Mouse (Mus musculus) kidney, adult 2 months (tissue): Measurements from ENCODE around the gene Wars.

Source experiments
- CTCF ChIP-seq: fragments of 200-500 bp; conservative IDR thresholded peaks from 2 replicates; pipeline ENCODE4 v1.5.1; 2011; ENCODE audit warnings: low read depth, mild to moderate bottlenecking, control low read depth, low read length, moderate library complexity, mixed read lengths; ENCODE audit not compliant: insufficient read depth, insufficient read length
- POLR2A ChIP-seq: fragments of 200-500 bp; IDR thresholded peaks from one replicate; pipeline ENCODE4 v1.6.1; 2011; ENCODE audit warnings: low read depth, low read length, control low read depth

DNA sequence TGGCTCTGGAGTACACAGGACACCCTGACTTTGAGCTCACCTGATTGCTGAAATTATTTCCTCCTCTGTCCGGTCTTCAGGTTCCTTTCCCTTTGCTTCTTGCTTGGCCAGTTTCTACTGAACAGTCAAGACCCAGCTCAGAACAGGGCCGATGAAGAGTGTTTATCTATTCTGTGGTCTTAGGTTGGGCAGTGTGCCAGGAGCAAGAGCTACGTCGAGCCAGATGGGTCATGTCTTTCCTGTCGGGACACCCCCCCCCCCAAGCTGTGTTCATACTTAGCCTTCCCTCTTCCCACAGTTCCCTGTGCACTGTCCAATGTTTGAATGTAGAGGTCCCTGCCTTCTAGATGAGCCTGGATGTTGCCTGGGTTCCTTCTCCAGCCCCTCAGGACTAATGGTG, 7.4 kb upstream of the Wars start:
- TF ChIP-seq CTCF (no peak), POLR2A (no peak)
